Mouse (Mus musculus) adrenal gland (tissue): Measurements from ENCODE around the gene Glmp.
"Not testable (repeated sequence)": the region's sequence is repeated elsewhere in the genome, so short reads cannot be mapped to it uniquely, and the experiment has no call there.

ENCODE experiments used
- intact Hi-C: fragments of 180-260 bp; cut with DNase I; formaldehyde crosslinking; loops from one replicate; pipeline ENCODE4 v1.15.1; 2025

Glmp gene

GRCm38 (mm10) chr3:88375750-88376626, 51.2 kb downstream of the Glmp start:
- intact Hi-C loops, result not testable (repeated sequence)

GRCm38 (mm10) chr3:88376644-88377043, 51.8 kb downstream of the Glmp start:
- intact Hi-C loops, result not testable (repeated sequence)

DNA sequence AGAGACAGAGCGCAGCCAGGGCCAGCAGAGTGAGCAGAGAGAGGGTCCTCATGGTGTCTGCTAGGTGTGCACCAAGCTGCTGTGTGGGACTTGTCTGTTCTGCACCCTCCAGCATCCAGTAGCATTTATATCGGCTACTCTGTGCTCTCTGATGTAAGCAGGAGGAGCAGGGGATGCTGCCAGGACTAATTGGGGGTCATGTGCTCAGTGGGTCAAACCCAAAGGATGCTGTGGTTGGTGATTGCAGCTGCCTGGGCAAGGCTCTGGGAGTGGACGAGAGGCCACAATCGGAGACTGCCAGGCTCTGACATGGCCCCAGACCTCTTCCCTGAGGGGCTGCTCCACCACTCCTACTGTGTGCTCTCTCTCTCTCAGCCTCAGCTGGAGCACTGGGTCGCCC, 53.8 kb downstream of the Glmp start, which contains the start of gene Bglap2:
Gene Bglap2 (minus strand): TSS at position 101 of the 400 bp plus-strand sequence.
- intact Hi-C loops, result not testable (repeated sequence)
